Mouse (Mus musculus) embryonic facial prominence, embryonic 15.5 days (tissue): Measurements from ENCODE around the gene Trim44. TPM values are rescaled to one million over a fixed set of nuclear protein-coding genes. Genes with fewer than 3 reads are reported as not detected.

Source experiments
- ATAC-seq: fragments of 200-750 bp; cut with Nextera tagmentation; 2 replicates; pipeline ENCODE4 v1.8.0; 2017; ENCODE audit warnings: low read depth, moderate TSS enrichment; ENCODE audit not compliant: insufficient number of reproducible peaks, low FRiP score, low TSS enrichment
- H3K27ac ChIP-seq: fragments of 300-500 bp; sonication (generic); replicated peaks from 2 replicates; pipeline ENCODE4 v1.5.1; 2015; ENCODE audit warnings: mild to moderate bottlenecking, inconsistent platforms
- H3K27me3 ChIP-seq: fragments of 300-500 bp; sonication (generic); 2 replicates; pipeline ENCODE4 v1.6.1; 2015; ENCODE audit warnings: inconsistent platforms
- H3K36me3 ChIP-seq: fragments of 300-500 bp; sonication (generic); 2 replicates; pipeline ENCODE4 v1.6.1; 2015; ENCODE audit warnings: mild to moderate bottlenecking, inconsistent platforms
- H3K4me1 ChIP-seq: fragments of 300-500 bp; sonication (generic); 2 replicates; pipeline ENCODE4 v1.6.1; 2015; ENCODE audit warnings: inconsistent platforms
- H3K4me2 ChIP-seq: fragments of 300-500 bp; sonication (generic); replicated peaks from 2 replicates; pipeline ENCODE4 v1.6.1; 2015; ENCODE audit warnings: mild to moderate bottlenecking, inconsistent platforms
- H3K4me3 ChIP-seq: fragments of 300-500 bp; sonication (generic); replicated peaks from 2 replicates; pipeline ENCODE4 v1.5.1; 2015; ENCODE audit warnings: mild to moderate bottlenecking, inconsistent platforms
- H3K9ac ChIP-seq: fragments of 300-500 bp; sonication (generic); 2 replicates; pipeline ENCODE4 v1.6.1; 2015; ENCODE audit warnings: inconsistent platforms
- H3K9me3 ChIP-seq: fragments of 300-500 bp; sonication (generic); replicated peaks from 2 replicates; pipeline ENCODE4 v1.6.1; 2016; ENCODE audit warnings: inconsistent platforms
- WGBS: fragments of 180-500 bp; shearing (Covaris S2); methylation state at CpG from one replicate; pipeline ENCODE4 v1.1.7; 2015; 5-methylcytosine and 5-hydroxymethylcytosine counted together
- polyA plus RNA-seq: library from polyadenylated mRNA; unstranded; fragments of >200 nt; fragmentation: Nextera tagmentation; extraction: Ambion mirVana; gene quantifications from 2 replicates; pipeline ENCODE4 v1.2.1, GENCODE M21; 2015

Trim44 gene
- polyA plus RNA-seq, 1 experiment from 2014 or later: 31.6 TPM

GRCm38 (mm10) chr2:102437357-102438030 lies 29.9 kb upstream of the Trim44 start:
- Histone ChIP-seq H3K9ac (no peak overlapping the region), H3K4me1 (no peaks in the 10 kb centered on the region), H3K9me3 (no peaks in the 10 kb centered on the region), H3K27me3 (no peaks in the 10 kb centered on the region), H3K4me3 (no peak overlapping the region), H3K4me2 (no peak overlapping the region), H3K27ac (no peak overlapping the region), H3K36me3 (no peaks in the 10 kb centered on the region)
- 38% methylated on average over 8 of the region's 8 CpGs for WGBS
- ATAC-seq: no peak

GRCm38 (mm10) chr2:102433879-102434278 lies 26.3 kb upstream of the Trim44 start:
- Histone ChIP-seq H3K4me3 (no peak overlapping the region), H3K4me2 (no peak overlapping the region), H3K27ac (no peak overlapping the region), H3K36me3 (no peaks in the 10 kb centered on the region), H3K4me1 (no peaks in the 10 kb centered on the region), H3K9ac (no peak overlapping the region), H3K27me3 (no peaks in the 10 kb centered on the region), H3K9me3 (no peaks in the 10 kb centered on the region)
- 80% methylated on average over 1 of the region's 1 CpGs for WGBS
- ATAC-seq: no peak

GRCm38 (mm10) chr2:102431084-102431483 lies 23.5 kb upstream of the Trim44 start:
- no peaks in the 10 kb centered on the region for H3K36me3 ChIP-seq
- no peaks in the 10 kb centered on the region for H3K27me3 ChIP-seq
- ATAC-seq: no peak
- H3K4me2 ChIP-seq: no peak overlapping the region
- H3K9ac ChIP-seq: no peak overlapping the region
- no peak overlapping the region for H3K27ac ChIP-seq
- WGBS: 43% methylated on average over 4 of the region's 4 CpGs
- H3K4me1 ChIP-seq: no peaks in the 10 kb centered on the region
- H3K9me3 ChIP-seq: no peaks in the 10 kb centered on the region
- no peak overlapping the region for H3K4me3 ChIP-seq

- H3K36me3 ChIP-seq: no peaks in the 10 kb centered on the region
- H3K4me3 ChIP-seq: no peak overlapping the region
- no peaks in the 10 kb centered on the region for H3K9me3 ChIP-seq
- H3K27ac ChIP-seq: no peak overlapping the region
- H3K4me1 ChIP-seq: no peaks in the 10 kb centered on the region
- no peaks in the 10 kb centered on the region for H3K27me3 ChIP-seq
- ATAC-seq: no peak
- H3K4me2 ChIP-seq: no peak overlapping the region
- H3K9ac ChIP-seq: no peak overlapping the region
Observed at GRCm38 (mm10) chr2:102427974-102428373, 20.3 kb upstream of the Trim44 start.

- Histone ChIP-seq H3K4me2 (no peak overlapping the region), H3K27me3 (no peaks in the 10 kb centered on the region), H3K36me3 (no peaks in the 10 kb centered on the region), H3K4me3 (no peak overlapping the region), H3K9ac (no peak overlapping the region), H3K4me1 (no peaks in the 10 kb centered on the region), H3K27ac (no peak overlapping the region), H3K9me3 (no peaks in the 10 kb centered on the region)
- ATAC-seq: no peak
- WGBS: 41% methylated on average over 3 of the region's 3 CpGs
Observed at GRCm38 (mm10) chr2:102426434-102426833, 18.8 kb upstream of the Trim44 start.

GRCm38 (mm10) chr2:102416149-102416743 lies 8.6 kb upstream of the Trim44 start:
- no peak for ATAC-seq
- H3K9ac ChIP-seq: no peak overlapping the region
- no peak overlapping the region for H3K4me2 ChIP-seq
- H3K36me3 ChIP-seq: no peaks in the 10 kb centered on the region
- 48% methylated on average over 14 of the region's 14 CpGs for WGBS
- no peak overlapping the region for H3K27ac ChIP-seq
- H3K9me3 ChIP-seq: no peaks in the 10 kb centered on the region
- H3K4me1 ChIP-seq: no peaks in the 10 kb centered on the region
- H3K27me3 ChIP-seq: no peaks in the 10 kb centered on the region
- H3K4me3 ChIP-seq: no peak overlapping the region

- H3K36me3 ChIP-seq: no peaks in the 10 kb centered on the region
- no peak overlapping the region for H3K4me2 ChIP-seq
- H3K9ac ChIP-seq: no peak overlapping the region
- peaks cover 5% of the 10 kb centered on the region for H3K4me1 ChIP-seq
- no peak for ATAC-seq
- H3K27ac ChIP-seq: no peak overlapping the region
- H3K4me3 ChIP-seq: no peak overlapping the region
- WGBS: 74% methylated on average over 2 of the region's 2 CpGs
- no peaks in the 10 kb centered on the region for H3K27me3 ChIP-seq
- H3K9me3 ChIP-seq: no peaks in the 10 kb centered on the region
Observed at GRCm38 (mm10) chr2:102412738-102413137, 5.1 kb upstream of the Trim44 start.

- Histone ChIP-seq H3K4me2 (no peak overlapping the region), H3K4me3 (no peak overlapping the region), H3K36me3 (no peaks in the 10 kb centered on the region), H3K4me1 (peaks cover 14% of the 10 kb centered on the region), H3K27ac (no peak overlapping the region), H3K9ac (no peak overlapping the region), H3K27me3 (no peaks in the 10 kb centered on the region), H3K9me3 (no peaks in the 10 kb centered on the region)
- ATAC-seq: no peak
- 75% methylated on average over 4 of the region's 4 CpGs for WGBS
Observed at GRCm38 (mm10) chr2:102410615-102411014, 3.0 kb upstream of the Trim44 start.

GRCm38 (mm10) chr2:102409741-102410140 lies 2.1 kb upstream of the Trim44 start:
- H3K4me1 ChIP-seq: peaks cover 14% of the 10 kb centered on the region
- H3K4me2 ChIP-seq: no peak overlapping the region
- ATAC-seq: no peak
- no peak overlapping the region for H3K4me3 ChIP-seq
- 88% methylated on average over 3 of the region's 3 CpGs for WGBS
- H3K9me3 ChIP-seq: no peaks in the 10 kb centered on the region
- no peaks in the 10 kb centered on the region for H3K27me3 ChIP-seq
- no peak overlapping the region for H3K27ac ChIP-seq
- H3K9ac ChIP-seq: no peak overlapping the region
- H3K36me3 ChIP-seq: no peaks in the 10 kb centered on the region

GRCm38 (mm10) chr2:102406324-102407304 lies 1.0 kb downstream of the Trim44 start:
- H3K4me3 ChIP-seq: peak overlapping the region; percentile 12; the same call in 1 of the 2 replicates
- no peak overlapping the region for H3K9ac ChIP-seq
- no peaks in the 10 kb centered on the region for H3K9me3 ChIP-seq
- WGBS: 58% methylated on average over 4 of the region's 4 CpGs
- H3K4me2 ChIP-seq: peak overlapping the region; percentile 31; the same call in 1 of the 2 replicates
- ATAC-seq: peak; percentile 43; the same call in 1 of the 2 replicates
- H3K36me3 ChIP-seq: no peaks in the 10 kb centered on the region
- H3K27me3 ChIP-seq: no peaks in the 10 kb centered on the region
- H3K27ac ChIP-seq: no peak overlapping the region
- peaks cover 14% of the 10 kb centered on the region for H3K4me1 ChIP-seq

GRCm38 (mm10) chr2:102403982-102404381 lies 3.6 kb downstream of the Trim44 start:
- H3K4me2 ChIP-seq: no peak overlapping the region
- H3K9me3 ChIP-seq: no peaks in the 10 kb centered on the region
- H3K36me3 ChIP-seq: no peaks in the 10 kb centered on the region
- H3K27me3 ChIP-seq: no peaks in the 10 kb centered on the region
- 85% methylated on average over 5 of the region's 5 CpGs for WGBS
- no peak overlapping the region for H3K27ac ChIP-seq
- H3K4me3 ChIP-seq: no peak overlapping the region
- peaks cover 26% of the 10 kb centered on the region for H3K4me1 ChIP-seq
- ATAC-seq: no peak
- no peak overlapping the region for H3K9ac ChIP-seq
